Mouse (Mus musculus) small intestine, adult 2 months (tissue): ENCODE results near the gene Plekhg3.

ENCODE experiments used
- CTCF ChIP-seq: fragments of 200-500 bp; IDR thresholded peaks from 2 replicates; pipeline ENCODE4 v1.5.1; 2012; ENCODE audit warnings: low read depth, mild to moderate bottlenecking, control low read depth, inconsistent platforms, low read length, moderate library complexity, mixed read lengths; ENCODE audit not compliant: insufficient replicate concordance, insufficient read length; ENCODE audit errors: extremely low read depth
- POLR2A ChIP-seq: fragments of 200-500 bp; IDR thresholded peaks from 2 replicates; pipeline ENCODE4 v1.6.1; 2012; ENCODE audit warnings: low read depth, mild to moderate bottlenecking, control low read depth, inconsistent platforms, low read length, moderate library complexity

- TF ChIP-seq CTCF (no peak), POLR2A (no peak)
Measured at GRCm38 (mm10) chr12:76518000-76518399, 12.7 kb upstream of the Plekhg3 start.
